Mouse (Mus musculus) neural tube, embryonic 14.5 days (tissue): Measurements from ENCODE around the gene Gpx6. TPM values are rescaled to one million over a fixed set of nuclear protein-coding genes. Genes with fewer than 3 reads are reported as not detected.

ENCODE experiments used
- ATAC-seq: fragments of 200-750 bp; cut with Nextera tagmentation; 2 replicates; pipeline ENCODE4 v1.8.0; 2017; ENCODE audit warnings: low read depth, mild to moderate bottlenecking, moderate TSS enrichment, moderate library complexity
- H3K27ac ChIP-seq: fragments of 300-500 bp; sonication (generic); 2 replicates; pipeline ENCODE4 v1.5.1; 2014; ENCODE audit warnings: low read depth, mild to moderate bottlenecking, control low read depth, low read length, moderate library complexity, mixed read lengths
- H3K27me3 ChIP-seq: fragments of 300-500 bp; sonication (generic); 2 replicates; pipeline ENCODE4 v1.6.1; 2014; ENCODE audit warnings: low read length; ENCODE audit not compliant: control insufficient read depth, insufficient read depth
- H3K36me3 ChIP-seq: fragments of 300-500 bp; sonication (generic); 2 replicates; pipeline ENCODE4 v1.6.1; 2014; ENCODE audit warnings: low read length, mixed read lengths; ENCODE audit not compliant: control insufficient read depth, insufficient read depth
- H3K4me1 ChIP-seq: fragments of 300-500 bp; sonication (generic); 2 replicates; pipeline ENCODE4 v1.6.1; 2014; ENCODE audit warnings: low read length; ENCODE audit not compliant: control insufficient read depth, insufficient read depth
- H3K4me2 ChIP-seq: fragments of 300-500 bp; sonication (generic); 2 replicates; pipeline ENCODE4 v1.6.1; 2014; ENCODE audit warnings: mild to moderate bottlenecking, low read depth, low read length, control low read depth
- H3K4me3 ChIP-seq: fragments of 300-500 bp; sonication (generic); 2 replicates; pipeline ENCODE4 v1.5.1; 2014; ENCODE audit warnings: low read depth, low read length, control low read depth, mixed read lengths
- H3K9ac ChIP-seq: fragments of 300-500 bp; sonication (generic); replicated peaks from 2 replicates; pipeline ENCODE4 v1.6.1; 2014; ENCODE audit warnings: low read depth, mild to moderate bottlenecking, control low read depth, low read length, mixed read lengths
- H3K9me3 ChIP-seq: fragments of 300-500 bp; sonication (generic); 2 replicates; pipeline ENCODE4 v1.6.1; 2016; ENCODE audit warnings: low read length; ENCODE audit not compliant: control insufficient read depth
- whole genome bisulfite sequencing: fragments of 180-500 bp; shearing (Covaris S2); extraction: QIAGEN DNeasy Blood & Tissue Kit; methylation state at CpG from one replicate; pipeline ENCODE4 v1.1.7; 2014; 5-methylcytosine and 5-hydroxymethylcytosine counted together
- polyA plus RNA-seq: library from polyadenylated mRNA; unstranded; fragments of >200 nt; fragmentation: Nextera tagmentation; extraction: Ambion mirVana; gene quantifications from 2 replicates; pipeline ENCODE4 v1.2.1, GENCODE M21; 2014

The Gpx6 gene
- polyA plus RNA-seq, 1 experiment from 2014 or later = 0.35 TPM

- Histone ChIP-seq H3K9me3 (no peaks in the 10 kb centered on the region), H3K36me3 (no peaks in the 10 kb centered on the region), H3K27ac (no peak overlapping the region), H3K27me3 (peaks cover 3% of the 10 kb centered on the region; the same call in 1 of the 2 replicates), H3K4me1 (peaks cover 3% of the 10 kb centered on the region; the same call in 1 of the 2 replicates), H3K9ac (peak overlapping the region; percentile 52), H3K4me3 (peak overlapping the region; percentile 59), H3K4me2 (peak overlapping the region; percentile 61)
- 0% methylated on average over 25 of the region's 25 CpGs for WGBS
- ATAC-seq = peak; percentile 87
Measured at GRCm38 (mm10) chr13:21275815-21276550, 35.9 kb upstream of the Gpx6 start.

- H3K36me3 ChIP-seq = no peaks in the 10 kb centered on the region
- peaks cover 3% of the 10 kb centered on the region; the same call in 1 of the 2 replicates for H3K4me1 ChIP-seq
- 0 out of 2 replicates have a peak, but pooled peaks have one; percentile 7 for ATAC-seq
- H3K9me3 ChIP-seq = no peaks in the 10 kb centered on the region
- peak overlapping the region; percentile 61 for H3K4me2 ChIP-seq
- peak overlapping the region; percentile 59 for H3K4me3 ChIP-seq
- 1% methylated on average over 9 of the region's 9 CpGs for WGBS
- peaks cover 3% of the 10 kb centered on the region; the same call in 1 of the 2 replicates for H3K27me3 ChIP-seq
- no peak overlapping the region for H3K27ac ChIP-seq
- H3K9ac ChIP-seq = peak overlapping the region; percentile 52; the same call in 1 of the 2 replicates
Measured at GRCm38 (mm10) chr13:21276551-21276950, 35.4 kb upstream of the Gpx6 start.

GRCm38 (mm10) chr13:21279076-21279475 lies 32.8 kb upstream of the Gpx6 start:
- peak overlapping the region; percentile 47 for H3K4me2 ChIP-seq
- 6% methylated on average over 8 of the region's 8 CpGs for WGBS

GRCm38 (mm10) chr13:21279559-21279958 lies 32.4 kb upstream of the Gpx6 start:
- ATAC-seq = peak; percentile 87

More at GRCm38 (mm10) chr13:21279076-21279475, 32.8 kb upstream of the Gpx6 start:
- Histone ChIP-seq H3K36me3 (no peaks in the 10 kb centered on the region), H3K27ac (no peak overlapping the region), H3K9ac (no peak overlapping the region; the same call in 1 of the 2 replicates), H3K9me3 (no peaks in the 10 kb centered on the region), H3K4me3 (peak overlapping the region; percentile 45), H3K4me1 (peaks cover 3% of the 10 kb centered on the region; the same call in 1 of the 2 replicates), H3K27me3 (peaks cover 3% of the 10 kb centered on the region; the same call in 1 of the 2 replicates)
- ATAC-seq = 0 out of 2 replicates have a peak, but pooled peaks have one; percentile 9

GRCm38 (mm10) chr13:21292631-21293030 lies 19.3 kb upstream of the Gpx6 start, which contains the start of gene Gpx5:
Gpx5 (minus strand) TSS chr13:21292731.
- Histone ChIP-seq H3K27me3 (no peaks in the 10 kb centered on the region), H3K9me3 (no peaks in the 10 kb centered on the region), H3K4me3 (no peak within 1 kb of the TSS), H3K9ac (no peak within 1 kb of the TSS), H3K4me2 (no peak within 1 kb of the TSS), H3K4me1 (no peaks in the 10 kb centered on the region), H3K36me3 (no peaks in the 10 kb centered on the region), H3K27ac (no peak within 1 kb of the TSS)
- 98% methylated on average over 6 of the region's 6 CpGs for WGBS
- ATAC-seq = no peak

More at GRCm38 (mm10) chr13:21279559-21279958, 32.4 kb upstream of the Gpx6 start:
- H3K36me3 ChIP-seq = no peaks in the 10 kb centered on the region
- WGBS = 1% methylated on average over 13 of the region's 13 CpGs
- no peaks in the 10 kb centered on the region for H3K9me3 ChIP-seq
- no peak overlapping the region for H3K27ac ChIP-seq
- peak overlapping the region; percentile 45 for H3K4me3 ChIP-seq
- no peak overlapping the region; the same call in 1 of the 2 replicates for H3K9ac ChIP-seq
- peaks cover 3% of the 10 kb centered on the region; the same call in 1 of the 2 replicates for H3K27me3 ChIP-seq
- H3K4me2 ChIP-seq = peak overlapping the region; percentile 47
- peaks cover 3% of the 10 kb centered on the region; the same call in 1 of the 2 replicates for H3K4me1 ChIP-seq

GRCm38 (mm10) chr13:21298557-21298956 lies 13.4 kb upstream of the Gpx6 start:
- Histone ChIP-seq H3K4me2 (no peak overlapping the region), H3K9ac (no peak overlapping the region), H3K9me3 (no peaks in the 10 kb centered on the region), H3K36me3 (no peaks in the 10 kb centered on the region), H3K27me3 (no peaks in the 10 kb centered on the region), H3K27ac (no peak overlapping the region), H3K4me3 (no peak overlapping the region), H3K4me1 (no peaks in the 10 kb centered on the region)
- 63% methylated on average over 3 of the region's 3 CpGs for WGBS
- no peak for ATAC-seq

GRCm38 (mm10) chr13:21304483-21305066 lies 7.3 kb upstream of the Gpx6 start:
- Histone ChIP-seq H3K27ac (no peak overlapping the region), H3K4me1 (no peaks in the 10 kb centered on the region), H3K27me3 (no peaks in the 10 kb centered on the region), H3K4me2 (no peak overlapping the region), H3K9ac (no peak overlapping the region), H3K9me3 (no peaks in the 10 kb centered on the region), H3K4me3 (no peak overlapping the region), H3K36me3 (no peaks in the 10 kb centered on the region)
- ATAC-seq = no peak
- 72% methylated on average over 3 of the region's 3 CpGs for WGBS

GRCm38 (mm10) chr13:21309788-21310187 lies 2.1 kb upstream of the Gpx6 start:
- no peak for ATAC-seq
- Histone ChIP-seq H3K27ac (no peak overlapping the region), H3K9me3 (no peaks in the 10 kb centered on the region), H3K36me3 (no peaks in the 10 kb centered on the region), H3K4me1 (no peaks in the 10 kb centered on the region), H3K27me3 (no peaks in the 10 kb centered on the region), H3K4me2 (no peak overlapping the region), H3K4me3 (no peak overlapping the region), H3K9ac (no peak overlapping the region)
- 89% methylated on average over 2 of the region's 2 CpGs for WGBS

- H3K9me3 ChIP-seq = no peaks in the 10 kb centered on the region
- WGBS = 64% methylated on average over 3 of the region's 5 CpGs
- H3K36me3 ChIP-seq = no peaks in the 10 kb centered on the region
- H3K9ac ChIP-seq = no peak overlapping the region
- no peak overlapping the region for H3K27ac ChIP-seq
- no peaks in the 10 kb centered on the region for H3K4me1 ChIP-seq
- ATAC-seq = no peak
- no peak overlapping the region for H3K4me2 ChIP-seq
- H3K4me3 ChIP-seq = no peak overlapping the region
- H3K27me3 ChIP-seq = no peaks in the 10 kb centered on the region
Measured at GRCm38 (mm10) chr13:21312854-21313253, 929 bp downstream of the Gpx6 start.
